ENCODE assay signal across 8 mouse cellular contexts in the genomic region with DNA sequence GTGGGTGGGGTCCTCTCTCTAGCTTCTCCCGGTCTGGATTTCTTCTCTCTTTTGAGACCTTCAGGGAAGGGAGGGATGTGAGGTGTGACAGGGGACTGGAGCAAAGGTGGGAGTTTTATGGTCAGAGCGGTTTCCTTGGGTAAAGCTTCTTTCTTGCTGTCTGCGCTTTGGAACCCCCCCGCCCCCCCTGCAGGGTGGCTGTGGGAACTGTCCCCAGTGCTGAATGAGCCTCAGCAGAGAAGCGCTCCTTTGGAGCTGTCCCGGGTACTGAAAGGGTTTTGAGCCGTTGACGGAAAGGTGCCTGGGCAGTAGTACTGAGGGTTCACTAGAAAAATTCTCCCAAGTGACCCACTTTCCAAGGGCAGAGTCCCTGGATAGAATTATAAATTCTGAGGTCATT. TPM values are rescaled to one million over a fixed set of nuclear protein-coding genes. Genes with fewer than 3 reads are reported as not detected.
DNase-seq lines count a peak whose midpoint lies in the region.
"Had no signal": no experiment of that assay in that cellular context is flagged by ENCODE, and none has a peak within 500 bp of the region (broad histone marks: within the 10 kb centered on the region; RNA-seq: fewer than 3 reads in every experiment).

No protein-coding gene starts in this region.

- DNase-seq in left cerebral cortex, postnatal 25 days (ENCODE audit: low spot score in 2 of 2), result peak; percentile 28 to 46
- DNase-seq in left cerebral cortex, adult 18-20 months (ENCODE audit: low spot score in 2 of 2), result no peak
- peak; percentile 64 to 88 for DNase-seq in adrenal gland, adult (ENCODE audit: inconsistent age in 2 of 2, low spot score in 1 of 2)
- peak; percentile 87 for DNase-seq in embryo, embryonic 11 days
- DNase-seq in kidney, adult 8-10 months, result peak; percentile 20 to 59
- peak; percentile 54 for DNase-seq in midbrain, embryonic 10.5 days (ENCODE audit: low spot score)
- DNase-seq in thymus, postnatal 36 days, result peak; percentile 18 to 19

- intact Hi-C loops in left cerebral cortex, postnatal 25 days (cut with DNase I), result no loop called here

- no peaks in the 10 kb centered on the region for H3K9me3 ChIP-seq in midbrain, embryonic 10.5 days (replicated peaks)
- H3K9me3 ChIP-seq: heart, embryonic 13.5 days had no signal

- peaks cover 27% of the 10 kb centered on the region for H3K4me1 ChIP-seq in midbrain, embryonic 10.5 days

- WGBS in midbrain, embryonic 10.5 days, result 4% methylated on average over 8 of the region's 8 CpGs

- H3K36me3 ChIP-seq in midbrain, embryonic 10.5 days, result no peaks in the 10 kb centered on the region
- H3K36me3 ChIP-seq: heart, embryonic 13.5 days had no signal

- no peak overlapping the region for H3K4me3 ChIP-seq in midbrain, embryonic 10.5 days
- H3K4me3 ChIP-seq: heart, embryonic 13.5 days had no signal

- H3K27me3 ChIP-seq in midbrain, embryonic 10.5 days (ENCODE audit: low read depth, poor library complexity, severe bottlenecking), result peaks cover 57% of the 10 kb centered on the region

- H3K27ac ChIP-seq in midbrain, embryonic 10.5 days (replicated peaks), result no peak overlapping the region
- H3K27ac ChIP-seq: heart, embryonic 13.5 days had no signal

RNA-seq across cellular contexts. Expression of a gene that starts 4.5 kb away (rescaled TPM):
- 100 to 1,000 TPM; 396 to 399 TPM for total RNA-seq in left cerebral cortex, postnatal 25 days (2021)
- 100 to 1,000 TPM; 368 to 379 TPM for total RNA-seq in left cerebral cortex, adult 18-20 months (2021)
- 1.9 and 2.8 TPM in 2 replicates for polyA plus RNA-seq in midbrain, embryonic 10.5 days (2016; fragmentation: Nextera tagmentation; extraction: Ambion mirVana)

RNA-seq across cellular contexts. Expression of a gene that starts 50.0 kb away (rescaled TPM):
- 1 to 10 TPM; 2.5 to 3.4 TPM for total RNA-seq in left cerebral cortex, postnatal 25 days (2021)
- total RNA-seq in left cerebral cortex, adult 18-20 months (2021), result 1 to 10 TPM; 3.3 TPM
- 15.3 and 20.1 TPM in 2 replicates for polyA plus RNA-seq in midbrain, embryonic 10.5 days (2016; fragmentation: Nextera tagmentation; extraction: Ambion mirVana)

Comparison
In these comparisons a context has a peak if more than half of its experiments do, and no peak if none do; other contexts are left out.
1. DNase-seq: peak in left cerebral cortex, postnatal 25 days (2 of 2), adrenal gland, adult (2 of 2), embryo, embryonic 11 days (single experiment), kidney, adult 8-10 months (2 of 2), midbrain, embryonic 10.5 days (single experiment) and thymus, postnatal 36 days (2 of 2); none in left cerebral cortex, adult 18-20 months (0 of 2).